Mouse (Mus musculus): Measurements from ENCODE around the gene Crybg1. TPM values are rescaled to one million over a fixed set of nuclear protein-coding genes. Genes with fewer than 3 reads are reported as not detected.

Gene Crybg1
- total and polyA plus RNA-seq, 3 experiments: 0.04 to 0.14 TPM; not detected in 1

DNA sequence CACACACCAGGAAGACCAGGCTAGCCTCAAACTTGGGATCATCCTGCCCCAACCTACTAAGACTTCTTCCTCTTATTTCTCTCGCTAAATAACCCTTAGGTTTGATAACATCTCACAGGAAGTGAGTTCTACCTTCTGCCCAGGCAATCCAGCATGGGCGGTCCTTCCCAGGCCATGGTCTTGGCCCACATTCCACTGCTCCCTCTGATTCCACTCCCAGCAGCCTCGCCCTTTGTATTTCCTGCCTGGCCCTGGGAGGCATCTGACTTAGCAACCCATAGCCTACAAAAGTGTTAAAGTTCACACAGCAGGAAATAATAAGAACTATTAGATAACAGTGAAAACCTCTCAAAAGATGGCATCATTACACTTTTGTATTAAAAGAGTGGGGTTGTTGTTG is 171.3 kb downstream of the Crybg1 start:
- Histone ChIP-seq H3K4me3 (ENCODE audit: control insufficient read depth in 1 of 2, insufficient read depth in 1 of 2, low read depth in 2 of 2, low read length in 2 of 2) (no peak overlapping the region), H3K9ac (ENCODE audit: control insufficient read depth, low read depth, low read length, poor library complexity, severe bottlenecking) (no peak overlapping the region), H3K36me3 (ENCODE audit: control insufficient read depth in 1 of 2, insufficient read depth in 2 of 2, low read length in 2 of 2) (peaks cover 0 to 5% of the 10 kb centered on the region in 2 experiments; a peak in 2 of 4 replicates), H3K4me1 (ENCODE audit: control insufficient read depth in 1 of 2, insufficient read depth in 2 of 2, low read length in 2 of 2) (peaks cover 0 to 6% of the 10 kb centered on the region in 2 experiments; a peak in 2 of 4 replicates), H3K79me2 (ENCODE audit: control insufficient read depth, insufficient read depth, low read length, poor library complexity) (no peaks in the 10 kb centered on the region), H3K27me3 (ENCODE audit: control insufficient read depth in 1 of 2, insufficient read depth in 2 of 2, low read length in 2 of 2) (no peaks in the 10 kb centered on the region), H3K9me3 (replicated peaks; ENCODE audit: insufficient read depth, low read length) (no peaks in the 10 kb centered on the region), H3K27ac (ENCODE audit: control insufficient read depth, low read depth, low read length) (no peak overlapping the region)
- DNase-seq (ENCODE audit: low read depth, low spot score): peak; percentile 23
- TF ChIP-seq POLR2AphosphoS2 (IDR thresholded peaks at IDR 0.05; ENCODE audit: low read length) (no peak), MXI1 (IDR thresholded peaks at IDR 0.05; ENCODE audit: low read depth, low read length) (no peak), POLR2A (IDR thresholded peaks at IDR 0.05; ENCODE audit: control insufficient read depth in 1 of 2, insufficient read depth in 1 of 2, low read depth in 1 of 2, low read length in 2 of 2, poor library complexity in 1 of 2) (no peak), RAD21 (IDR thresholded peaks at IDR 0.05; ENCODE audit: low read depth, low read length) (no peak), JUND (IDR thresholded peaks at IDR 0.05; ENCODE audit: low read depth, low read length) (no peak), CHD1 (IDR thresholded peaks at IDR 0.05; ENCODE audit: low read depth, low read length) (no peak), ETS1 (IDR thresholded peaks at IDR 0.05; ENCODE audit: low read depth, low read length) (no peak)

DNA sequence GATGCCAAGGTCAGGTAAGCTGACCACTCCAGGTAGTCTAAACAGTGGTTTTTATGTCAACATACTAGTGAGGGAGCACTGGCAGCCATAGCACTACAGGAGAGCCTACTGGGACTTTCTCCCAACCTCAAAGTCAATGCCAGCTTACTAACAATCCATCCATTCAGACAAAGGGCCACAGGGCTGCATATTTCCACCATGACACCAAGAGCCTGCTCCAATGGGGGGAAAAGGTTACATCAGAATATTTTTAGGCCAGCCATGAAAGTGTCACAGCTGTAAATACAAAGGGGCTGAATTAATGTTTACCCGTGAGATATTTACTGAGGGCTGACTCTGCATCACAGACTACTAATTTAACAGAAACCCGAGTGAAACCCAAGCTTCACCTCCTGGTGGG is 175.4 kb downstream of the Crybg1 start:
- H3K4me3 ChIP-seq (ENCODE audit: control insufficient read depth in 1 of 2, insufficient read depth in 1 of 2, low read depth in 2 of 2, low read length in 2 of 2): no peak overlapping the region
- H3K27ac ChIP-seq (ENCODE audit: control insufficient read depth, low read depth, low read length): no peak overlapping the region
- H3K36me3 ChIP-seq (ENCODE audit: control insufficient read depth in 1 of 2, insufficient read depth in 2 of 2, low read length in 2 of 2): peaks cover 0 to 5% of the 10 kb centered on the region in 2 experiments; a peak in 2 of 4 replicates
- peaks cover 0 to 6% of the 10 kb centered on the region in 2 experiments; a peak in 2 of 4 replicates for H3K4me1 ChIP-seq (ENCODE audit: control insufficient read depth in 1 of 2, insufficient read depth in 2 of 2, low read length in 2 of 2)
- no peaks in the 10 kb centered on the region for H3K27me3 ChIP-seq (ENCODE audit: control insufficient read depth in 1 of 2, insufficient read depth in 2 of 2, low read length in 2 of 2)
- no peaks in the 10 kb centered on the region for H3K9me3 ChIP-seq (replicated peaks; ENCODE audit: insufficient read depth, low read length)
- H3K9ac ChIP-seq (ENCODE audit: control insufficient read depth, low read depth, low read length, poor library complexity, severe bottlenecking): no peak overlapping the region
- TF ChIP-seq MEF2A (IDR thresholded peaks at IDR 0.05; ENCODE audit: extremely low read depth, insufficient replicate concordance, low read depth, low read length, poor library complexity, severe bottlenecking) (no peak), SMC3 (IDR thresholded peaks at IDR 0.05; ENCODE audit: low read depth, low read length) (no peak), BHLHE40 (IDR thresholded peaks at IDR 0.05; ENCODE audit: borderline replicate concordance, low read depth, low read length) (no peak), RAD21 (IDR thresholded peaks at IDR 0.05; ENCODE audit: low read depth, low read length) (no peak), TAL1 (IDR thresholded peaks at IDR 0.05; ENCODE audit: low read length) (no peak), MAFK (IDR thresholded peaks at IDR 0.05; ENCODE audit: borderline replicate concordance, low read depth, low read length) (no peak), ZC3H11A (IDR thresholded peaks at IDR 0.05; ENCODE audit: low read depth, low read length) (no peak), ZNF384 (IDR thresholded peaks at IDR 0.05; ENCODE audit: low read depth, low read length) (no peak)
- no peak for DNase-seq (ENCODE audit: low read depth, low spot score)
- no peaks in the 10 kb centered on the region for H3K79me2 ChIP-seq (ENCODE audit: control insufficient read depth, insufficient read depth, low read length, poor library complexity)

DNA sequence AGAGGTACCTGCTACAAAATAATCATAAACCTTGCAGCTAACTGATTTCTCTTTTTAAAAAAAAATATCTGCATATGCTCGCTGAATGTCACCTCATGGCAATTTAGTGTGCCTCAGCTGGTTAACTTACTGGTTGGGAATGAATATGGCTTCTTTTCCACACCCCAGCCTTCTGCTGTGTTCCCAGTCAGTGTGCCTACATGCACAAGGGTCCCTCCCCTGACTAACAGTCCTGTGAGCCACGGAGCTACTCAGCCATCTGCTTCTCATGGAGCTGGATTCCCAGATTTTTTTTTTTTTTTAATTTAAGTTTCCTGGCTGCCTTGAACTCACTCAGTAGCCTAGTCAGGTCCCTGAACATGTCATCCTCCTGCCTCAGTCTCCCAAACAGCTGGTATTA is 183.7 kb downstream of the Crybg1 start:
- no peak for TF ChIP-seq ZMIZ1 (IDR thresholded peaks at IDR 0.05; ENCODE audit: low read depth, low read length)
- no peak for TF ChIP-seq POLR2A (IDR thresholded peaks at IDR 0.05; ENCODE audit: control insufficient read depth in 1 of 2, insufficient read depth in 1 of 2, low read depth in 1 of 2, low read length in 2 of 2, poor library complexity in 1 of 2)
- no peak for TF ChIP-seq MYC (IDR thresholded peaks at IDR 0.05; ENCODE audit: low read depth, low read length)
- TF ChIP-seq RAD21 (IDR thresholded peaks at IDR 0.05; ENCODE audit: low read depth, low read length): no peak
- no peak for TF ChIP-seq CHD1 (IDR thresholded peaks at IDR 0.05; ENCODE audit: low read depth, low read length)
- TF ChIP-seq TCF12 (IDR thresholded peaks at IDR 0.05; ENCODE audit: low read depth, low read length): no peak
- no peak for TF ChIP-seq EP300 (IDR thresholded peaks at IDR 0.05; ENCODE audit: low read depth in 1 of 2, low read length in 2 of 2)
- TF ChIP-seq SMC3 (IDR thresholded peaks at IDR 0.05; ENCODE audit: low read depth, low read length): no peak
- TF ChIP-seq MAFK (IDR thresholded peaks at IDR 0.05; ENCODE audit: borderline replicate concordance, low read depth, low read length): no peak
- TF ChIP-seq ZC3H11A (IDR thresholded peaks at IDR 0.05; ENCODE audit: low read depth, low read length): no peak
- no peaks in the 10 kb centered on the region for H3K4me1 ChIP-seq (ENCODE audit: control insufficient read depth in 1 of 2, insufficient read depth in 2 of 2, low read length in 2 of 2)
- no peak for DNase-seq (ENCODE audit: low read depth, low spot score)
- no peaks in the 10 kb centered on the region for H3K79me2 ChIP-seq (ENCODE audit: control insufficient read depth, insufficient read depth, low read length, poor library complexity)
- H3K9me3 ChIP-seq (replicated peaks; ENCODE audit: insufficient read depth, low read length): no peaks in the 10 kb centered on the region
- H3K36me3 ChIP-seq (ENCODE audit: control insufficient read depth in 1 of 2, insufficient read depth in 2 of 2, low read length in 2 of 2): no peaks in the 10 kb centered on the region
- H3K4me3 ChIP-seq (ENCODE audit: control insufficient read depth in 1 of 2, insufficient read depth in 1 of 2, low read depth in 2 of 2, low read length in 2 of 2): no peak overlapping the region
- H3K9ac ChIP-seq (ENCODE audit: control insufficient read depth, low read depth, low read length, poor library complexity, severe bottlenecking): no peak overlapping the region
- no peaks in the 10 kb centered on the region; a peak in 1 of 4 replicates for H3K27me3 ChIP-seq (ENCODE audit: control insufficient read depth in 1 of 2, insufficient read depth in 2 of 2, low read length in 2 of 2)
- no peak overlapping the region for H3K27ac ChIP-seq (ENCODE audit: control insufficient read depth, low read depth, low read length)
